Mouse (Mus musculus): ENCODE results near the gene Tmem59. TPM values are rescaled to one million over a fixed set of nuclear protein-coding genes. Genes with fewer than 3 reads are reported as not detected.

Tmem59 gene
- total and polyA plus RNA-seq, 3 experiments, result 55.8 to 78.9 TPM; not detected in 1

DNA sequence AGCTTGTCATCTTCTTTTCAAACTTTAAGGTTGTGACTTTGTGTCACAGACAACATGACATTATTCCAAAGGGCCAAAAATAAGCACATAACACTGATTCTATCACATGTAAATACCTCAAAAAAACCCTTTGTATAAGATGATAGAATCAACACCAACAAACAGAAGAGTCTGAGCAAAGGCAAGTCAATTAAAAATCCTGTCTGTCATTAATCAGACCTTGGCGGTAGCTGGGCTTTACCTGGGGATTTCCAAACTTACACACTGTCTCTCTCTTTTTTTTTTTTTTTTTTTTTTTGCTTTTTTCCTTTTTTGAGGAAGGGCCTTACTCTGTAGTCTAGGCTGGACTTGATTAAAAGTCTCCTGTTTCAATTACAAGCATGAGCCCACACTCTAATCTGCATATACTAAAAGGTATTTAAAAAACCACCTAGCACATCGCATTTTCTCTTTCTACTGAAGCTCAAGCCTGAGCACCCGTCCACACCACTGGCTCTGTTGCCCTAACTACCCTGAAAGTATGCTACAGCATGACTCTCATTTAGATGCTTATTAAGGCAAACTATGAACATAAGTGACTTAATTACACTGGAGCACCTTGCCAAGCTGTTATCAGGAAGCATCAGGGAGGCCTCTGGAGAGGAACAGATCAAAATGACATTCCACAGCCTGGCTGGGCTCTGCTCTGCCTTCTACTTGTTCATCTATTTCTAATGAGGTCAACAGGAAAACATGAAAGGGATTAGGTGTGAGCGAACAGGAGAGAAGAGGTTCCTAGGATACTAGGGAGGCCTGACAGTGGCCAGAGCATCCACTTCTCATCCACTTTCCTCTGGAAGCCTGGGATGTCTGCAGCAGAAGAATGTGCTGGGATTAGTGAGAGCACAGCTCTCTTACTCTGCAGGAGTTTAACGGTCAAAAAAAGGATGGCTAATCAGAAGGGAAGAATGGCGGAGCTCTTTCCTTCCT, 65.5 kb downstream of the Tmem59 start:
- Histone ChIP-seq H3K27ac (ENCODE audit: control insufficient read depth, low read depth, low read length) (no peak overlapping the region), H3K27me3 (ENCODE audit: control insufficient read depth in 1 of 2, insufficient read depth in 2 of 2, low read length in 2 of 2) (no peaks in the 10 kb centered on the region), H3K9ac (ENCODE audit: control insufficient read depth, low read depth, low read length, poor library complexity, severe bottlenecking) (no peak overlapping the region), H3K4me3 (ENCODE audit: control insufficient read depth in 1 of 2, insufficient read depth in 1 of 2, low read depth in 2 of 2, low read length in 2 of 2) (no peak overlapping the region), H3K79me2 (ENCODE audit: control insufficient read depth, insufficient read depth, low read length, poor library complexity) (no peaks in the 10 kb centered on the region), H3K36me3 (ENCODE audit: control insufficient read depth in 1 of 2, insufficient read depth in 2 of 2, low read length in 2 of 2) (peaks cover 4 to 16% of the 10 kb centered on the region in 2 experiments), H3K9me3 (replicated peaks; ENCODE audit: insufficient read depth, low read length) (no peaks in the 10 kb centered on the region), H3K4me1 (ENCODE audit: control insufficient read depth in 1 of 2, insufficient read depth in 2 of 2, low read length in 2 of 2) (peaks cover 0 to 10% of the 10 kb centered on the region in 2 experiments)
- no peak for TF ChIP-seq CHD1 (IDR thresholded peaks at IDR 0.05; ENCODE audit: low read depth, low read length)
- TF ChIP-seq MAZ (IDR thresholded peaks at IDR 0.05; ENCODE audit: low read depth, low read length), result no peak
- no peak for TF ChIP-seq MYC (IDR thresholded peaks at IDR 0.05; ENCODE audit: low read depth, low read length)
- DNase-seq (ENCODE audit: low read depth, low spot score), result no peak

GRCm38 (mm10) chr4:107245368-107245767, 67.2 kb downstream of the Tmem59 start:
- Histone ChIP-seq H3K4me1 (ENCODE audit: control insufficient read depth in 1 of 2, insufficient read depth in 2 of 2, low read length in 2 of 2) (peaks cover 0 to 10% of the 10 kb centered on the region in 2 experiments), H3K9me3 (replicated peaks; ENCODE audit: insufficient read depth, low read length) (no peaks in the 10 kb centered on the region), H3K4me3 (ENCODE audit: control insufficient read depth in 1 of 2, insufficient read depth in 1 of 2, low read depth in 2 of 2, low read length in 2 of 2) (no peak overlapping the region), H3K27ac (ENCODE audit: control insufficient read depth, low read depth, low read length) (no peak overlapping the region), H3K36me3 (ENCODE audit: control insufficient read depth in 1 of 2, insufficient read depth in 2 of 2, low read length in 2 of 2) (peaks cover 4 to 12% of the 10 kb centered on the region in 2 experiments), H3K27me3 (ENCODE audit: control insufficient read depth in 1 of 2, insufficient read depth in 2 of 2, low read length in 2 of 2) (no peaks in the 10 kb centered on the region), H3K9ac (ENCODE audit: control insufficient read depth, low read depth, low read length, poor library complexity, severe bottlenecking) (no peak overlapping the region), H3K79me2 (ENCODE audit: control insufficient read depth, insufficient read depth, low read length, poor library complexity) (peaks cover 2% of the 10 kb centered on the region; the same call in 1 of the 2 replicates)
- DNase-seq (ENCODE audit: low read depth, low spot score), result peak; percentile 21
- TF ChIP-seq POLR2AphosphoS5 (IDR thresholded peaks at IDR 0.05; ENCODE audit: borderline replicate concordance, low read depth, low read length) (no peak), USF1 (IDR thresholded peaks at IDR 0.05; ENCODE audit: low read depth, low read length) (no peak), MAZ (IDR thresholded peaks at IDR 0.05; ENCODE audit: low read depth, low read length) (no peak)

- no peak for TF ChIP-seq CTCF (IDR thresholded peaks at IDR 0.05 in 2 of 3, conservative IDR thresholded peaks at IDR 0.05 in 1 of 3; ENCODE audit: control insufficient read depth in 1 of 3, insufficient read depth in 1 of 3, low read depth in 2 of 3, low read length in 3 of 3, poor library complexity in 1 of 3, severe bottlenecking in 1 of 3)
- TF ChIP-seq MAFK (IDR thresholded peaks at IDR 0.05; ENCODE audit: borderline replicate concordance, low read depth, low read length), result no peak
- TF ChIP-seq ETS1 (IDR thresholded peaks at IDR 0.05; ENCODE audit: low read depth, low read length), result no peak
- no peak for TF ChIP-seq USF1 (IDR thresholded peaks at IDR 0.05; ENCODE audit: low read depth, low read length)
- TF ChIP-seq MAZ (IDR thresholded peaks at IDR 0.05; ENCODE audit: low read depth, low read length), result no peak
- TF ChIP-seq CHD2 (IDR thresholded peaks at IDR 0.05; ENCODE audit: low read length), result no peak
- no peak for TF ChIP-seq BHLHE40 (IDR thresholded peaks at IDR 0.05; ENCODE audit: borderline replicate concordance, low read depth, low read length)
- TF ChIP-seq ZNF384 (IDR thresholded peaks at IDR 0.05; ENCODE audit: low read depth, low read length), result no peak
- no peak for TF ChIP-seq RAD21 (IDR thresholded peaks at IDR 0.05; ENCODE audit: low read depth, low read length)
- no peak for TF ChIP-seq MEF2A (IDR thresholded peaks at IDR 0.05; ENCODE audit: extremely low read depth, insufficient replicate concordance, low read depth, low read length, poor library complexity, severe bottlenecking)
- TF ChIP-seq MXI1 (IDR thresholded peaks at IDR 0.05; ENCODE audit: low read depth, low read length), result no peak
- DNase-seq (ENCODE audit: low read depth, low spot score), result no peak
- no peaks in the 10 kb centered on the region for H3K9me3 ChIP-seq (replicated peaks; ENCODE audit: insufficient read depth, low read length)
- peaks cover 4 to 12% of the 10 kb centered on the region in 2 experiments for H3K36me3 ChIP-seq (ENCODE audit: control insufficient read depth in 1 of 2, insufficient read depth in 2 of 2, low read length in 2 of 2)
- peaks cover 2% of the 10 kb centered on the region; the same call in 1 of the 2 replicates for H3K79me2 ChIP-seq (ENCODE audit: control insufficient read depth, insufficient read depth, low read length, poor library complexity)
- no peak overlapping the region for H3K4me3 ChIP-seq (ENCODE audit: control insufficient read depth in 1 of 2, insufficient read depth in 1 of 2, low read depth in 2 of 2, low read length in 2 of 2)
- H3K9ac ChIP-seq (ENCODE audit: control insufficient read depth, low read depth, low read length, poor library complexity, severe bottlenecking), result no peak overlapping the region
- H3K27ac ChIP-seq (ENCODE audit: control insufficient read depth, low read depth, low read length), result no peak overlapping the region
- H3K4me1 ChIP-seq (ENCODE audit: control insufficient read depth in 1 of 2, insufficient read depth in 2 of 2, low read length in 2 of 2), result peaks cover 2 to 11% of the 10 kb centered on the region in 2 experiments
- H3K27me3 ChIP-seq (ENCODE audit: control insufficient read depth in 1 of 2, insufficient read depth in 2 of 2, low read length in 2 of 2), result no peaks in the 10 kb centered on the region
These were observed 67.8 kb downstream of the Tmem59 start for GRCm38 (mm10) chr4:107246040-107246439.

Data from MEL (cell line).